Mouse (Mus musculus) CD4-positive, CD25-positive, alpha-beta regulatory T cell, adult 4 months (primary cell): ENCODE data around the gene Cmah. TPM values are rescaled to one million over a fixed set of nuclear protein-coding genes. Genes with fewer than 3 reads are reported as not detected.

Experiments
- ATAC-seq: one replicate; pipeline ENCODE4 v1.8.0; 2017
- polyA plus RNA-seq, 2 experiments: library from polyadenylated mRNA; unstranded; fragments of 100-300 nt; shearing (Covaris generic); gene quantifications; one replicate each; pipeline ENCODE4 v1.2.1; 2017

The Cmah gene
- polyA plus RNA-seq, 2 experiments from 2014 or later = 49.8 to 61.7 TPM

DNA sequence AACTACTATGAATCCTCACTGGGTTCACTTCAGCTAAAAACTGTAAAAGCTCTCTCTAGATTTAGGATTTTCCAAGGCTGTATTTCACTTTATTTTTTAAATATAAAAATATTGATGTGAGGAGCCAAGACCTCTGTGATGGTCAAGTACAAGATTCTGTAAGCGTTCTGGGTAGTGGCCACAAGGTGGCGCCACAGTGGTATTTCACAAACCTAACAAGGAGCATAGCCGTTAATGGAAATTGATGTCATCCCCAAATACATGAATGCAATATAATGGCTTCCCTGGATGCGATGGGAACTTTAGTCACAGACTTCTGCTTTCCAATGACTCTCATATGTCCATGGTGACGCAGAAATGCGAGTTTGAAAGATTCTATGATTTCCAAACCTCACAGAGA, 191.7 kb downstream of the Cmah start:
- peak; percentile 30 for ATAC-seq

DNA sequence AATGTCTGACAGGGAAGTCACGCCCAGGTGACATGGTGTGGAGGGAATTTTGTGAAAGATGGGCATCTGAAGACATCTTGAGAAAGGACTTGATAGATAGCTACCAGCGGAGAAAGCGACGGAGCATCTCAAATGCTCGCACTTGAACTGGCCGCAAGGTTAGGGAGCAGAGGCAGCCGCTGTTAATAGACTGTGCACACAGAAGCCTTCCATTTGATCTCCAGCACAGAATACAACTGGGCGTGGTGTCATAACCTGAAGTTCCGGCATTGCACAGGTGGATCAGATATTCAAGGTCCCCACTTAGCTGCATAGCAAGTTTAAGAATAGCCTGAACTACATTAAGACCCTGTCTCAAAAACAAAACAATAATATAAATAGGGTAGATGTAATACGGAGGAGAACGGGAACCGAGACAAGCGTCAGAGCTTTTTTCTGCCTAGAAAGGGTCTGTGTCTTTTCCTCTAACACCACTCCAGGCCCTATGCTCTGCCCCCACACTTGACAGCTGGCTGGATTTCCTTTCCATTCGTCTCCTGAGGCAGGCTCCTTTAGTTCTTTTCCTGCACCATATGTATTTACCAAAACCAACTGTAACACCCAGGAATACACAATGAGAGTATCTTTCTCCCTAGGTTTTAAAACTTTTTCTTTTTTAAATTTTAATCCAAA, 192.9 kb downstream of the Cmah start:
- ATAC-seq = no peak

- no peak for ATAC-seq
Measured at GRCm38 (mm10) chr13:24520796-24521195, 193.6 kb downstream of the Cmah start.

- ATAC-seq = no peak
Measured at GRCm38 (mm10) chr13:24521446-24522342, 194.5 kb downstream of the Cmah start.

DNA sequence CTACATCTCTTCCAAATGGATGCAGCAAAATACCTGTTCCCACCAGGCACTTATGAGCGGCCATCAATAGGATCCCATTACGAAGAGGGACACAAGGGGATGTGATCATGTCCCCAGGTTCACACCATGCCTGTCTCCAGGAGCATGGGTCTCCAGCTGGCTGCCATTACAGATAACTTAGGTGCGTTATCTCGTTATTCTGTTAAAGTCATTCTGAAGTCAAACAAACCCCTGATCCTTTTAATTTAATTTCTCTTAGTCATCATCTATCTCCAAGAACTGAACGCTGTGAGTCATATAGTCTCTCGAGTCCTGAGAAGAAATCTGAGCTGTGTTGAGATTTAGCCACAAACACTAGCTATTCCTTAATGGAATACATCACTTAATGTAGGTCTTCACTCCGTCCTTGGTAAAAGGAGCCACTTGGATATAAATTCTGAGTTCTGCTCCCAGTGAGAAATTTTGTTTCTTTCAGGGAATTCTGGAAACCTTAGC, 195.2 kb downstream of the Cmah start:
- ATAC-seq = no peak

- ATAC-seq = no peak
Measured at GRCm38 (mm10) chr13:24523587-24524221, 196.5 kb downstream of the Cmah start.

GRCm38 (mm10) chr13:24524468-24524867, 197.3 kb downstream of the Cmah start:
- ATAC-seq = peak; percentile 77

DNA sequence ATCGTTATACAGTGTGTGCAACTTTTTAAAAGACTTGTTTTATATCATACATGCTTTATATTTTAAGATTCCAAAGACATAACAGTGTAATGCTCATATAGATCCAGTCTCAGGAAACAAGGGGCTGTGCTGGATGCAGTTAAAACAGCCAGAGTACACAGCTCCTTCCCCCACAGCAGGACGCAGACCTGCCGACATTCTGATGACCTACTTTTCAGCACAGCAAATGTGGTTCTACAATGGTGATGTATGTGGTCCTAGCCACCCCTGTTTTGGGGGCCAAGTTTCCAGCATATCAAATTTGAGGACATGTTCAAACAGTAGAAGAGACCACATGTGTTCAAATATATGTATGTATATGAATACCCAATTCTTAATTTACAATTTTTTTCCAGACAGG, 198.3 kb downstream of the Cmah start:
- ATAC-seq = no peak

- ATAC-seq = no peak
Measured at GRCm38 (mm10) chr13:24526916-24527315, 199.7 kb downstream of the Cmah start.

Other genes starting within 250 kb of the Cmah start
- 1 to 10 TPM in 1 of 2 experiments, under 1 TPM in 1; 0.55 to 1.3 TPM for gene Carmil1, start 46.6 kb upstream of the Cmah start, polyA plus RNA-seq